ENCODE assay signal across 8 mouse cellular contexts in the genomic region with DNA sequence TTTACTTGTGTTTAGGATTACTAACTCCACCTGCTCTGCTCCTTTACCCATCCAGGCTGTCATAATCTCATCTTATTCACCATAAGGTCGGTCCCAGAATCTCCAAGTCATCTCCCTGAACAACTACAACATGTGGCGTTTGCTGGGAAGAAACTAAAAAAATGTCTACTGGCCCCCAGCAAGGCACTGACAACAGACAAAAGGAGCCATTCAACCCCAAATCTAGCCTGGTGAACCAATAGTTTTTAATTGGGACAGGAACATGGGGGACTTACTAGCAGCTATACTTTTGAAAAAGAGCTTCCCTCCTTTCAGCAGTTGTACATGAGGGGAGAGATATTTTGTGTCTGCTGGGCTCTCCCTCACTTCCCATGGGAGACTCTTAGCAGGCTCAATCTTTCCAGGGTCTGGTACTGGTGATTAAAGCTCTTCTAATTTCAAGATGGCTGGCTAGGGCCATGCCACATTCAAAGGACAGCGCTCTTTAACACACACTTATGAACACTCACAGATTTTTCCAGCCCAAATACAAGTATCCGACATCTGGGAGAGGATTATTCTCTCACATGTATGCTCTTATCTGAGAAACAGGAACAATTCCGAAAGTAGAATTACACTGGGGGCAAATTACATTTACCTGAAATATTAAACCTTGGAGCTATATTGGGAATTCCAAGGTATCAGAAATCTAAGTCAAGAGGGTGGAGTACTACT. TPM values are rescaled to one million over a fixed set of nuclear protein-coding genes. Genes with fewer than 3 reads are reported as not detected.
DNase-seq lines count a peak whose midpoint lies in the region; ATAC-seq and TF ChIP-seq lines count a peak whose summit lies in the region.

No protein-coding gene starts in this region.

- DNase-seq in gastrocnemius, adult 2 months, result no peak
- no peak for DNase-seq in gastrocnemius, postnatal 36 days
- peak; percentile 26 for DNase-seq in testis, postnatal 10 days (ENCODE audit: low spot score)
- DNase-seq in testis, postnatal 14 days (ENCODE audit: low spot score), result no peak
- no peak for DNase-seq in spleen, postnatal 10 days (ENCODE audit: low spot score in 2 of 2)
- DNase-seq in thymus, postnatal 14 days, result no peak
- DNase-seq in gastrocnemius, postnatal 10 days, result no peak

- H3K27me3 ChIP-seq in liver, embryonic 15.5 days, result peaks cover 34% of the 10 kb centered on the region

- peaks cover 13% of the 10 kb centered on the region; the same call in 1 of the 2 replicates for H3K4me1 ChIP-seq in liver, embryonic 15.5 days (replicated peaks)

- H3K4me2 ChIP-seq in liver, embryonic 15.5 days, result peak overlapping the region; percentile 58

- no peak for TF ChIP-seq CTCF in gastrocnemius, adult 2 months (IDR thresholded peaks at IDR 0.05)

- no peak overlapping the region for H3K9ac ChIP-seq in liver, embryonic 15.5 days

- intact Hi-C loops in gastrocnemius, adult 2 months (cut with DNase I), result loop anchor here (10.0 kb wide), 1 partner anchor 195 kb away; no protein-coding TSS in a partner anchor
- intact Hi-C loops in gastrocnemius, postnatal 36 days (cut with DNase I), result no loop called here

- ATAC-seq in liver, embryonic 15.5 days (ENCODE audit: insufficient read depth), result no peak

- no peaks in the 10 kb centered on the region for H3K9me3 ChIP-seq in liver, embryonic 15.5 days (replicated peaks)

- WGBS in liver, embryonic 15.5 days (ENCODE audit: insufficient replicate concordance), result 54% methylated on average over 5 of the region's 5 CpGs

- H3K36me3 ChIP-seq in liver, embryonic 15.5 days (replicated peaks), result no peaks in the 10 kb centered on the region

- H3K4me3 ChIP-seq in gastrocnemius, adult 2 months, result peak overlapping the region; percentile 72
- H3K4me3 ChIP-seq in liver, embryonic 15.5 days (replicated peaks), result no peak overlapping the region

- peak overlapping the region; percentile 72 for H3K27ac ChIP-seq in gastrocnemius, adult 2 months
- no peak overlapping the region for H3K27ac ChIP-seq in liver, embryonic 15.5 days (replicated peaks)

RNA-seq across cellular contexts. Expression of a gene that starts 13.1 kb away (rescaled TPM):
- total RNA-seq in gastrocnemius, adult 2 months (2021), result 10 to 100 TPM; 13.6 to 14.4 TPM
- total RNA-seq in gastrocnemius, postnatal 36 days (2021), result 10 to 100 TPM; 13.5 to 14.3 TPM
- 26.0 and 30.0 TPM in 2 replicates for polyA plus RNA-seq in liver, embryonic 15.5 days (2015; fragmentation: Nextera tagmentation; extraction: Ambion mirVana)
- 10 to 100 TPM; 32.2 to 33.2 TPM for total RNA-seq in gastrocnemius, postnatal 10 days (2021)

RNA-seq across cellular contexts. Expression of a gene that starts 19.4 kb away (rescaled TPM):
- total RNA-seq in gastrocnemius, adult 2 months (2021), result 1 to 10 TPM; 1.5 to 3.2 TPM
- 1 to 10 TPM; 1.6 to 2.1 TPM for total RNA-seq in gastrocnemius, postnatal 36 days (2021)
- 1.1 and 1.4 TPM in 2 replicates for polyA plus RNA-seq in liver, embryonic 15.5 days (2015; fragmentation: Nextera tagmentation; extraction: Ambion mirVana)
- 10 to 100 TPM; 17.1 to 20.5 TPM for total RNA-seq in gastrocnemius, postnatal 10 days (2021)

Comparison
In these comparisons a context has a peak if more than half of its experiments do, and no peak if none do; other contexts are left out.
1. RNA of a gene that starts 19.4 kb away (total RNA-seq): 17.1 to 20.5 TPM in gastrocnemius, postnatal 10 days; 1.5 to 3.2 TPM in gastrocnemius, adult 2 months and 1.6 to 2.1 TPM in gastrocnemius, postnatal 36 days; every median in the first group is over 4 times any median in the second.